Mouse (Mus musculus) embryonic fibroblast, embryonic 13.5 days (primary cell): ENCODE measurements at regions not wholly inside any gene's neighbourhood (a gene's known extent, or its start where the extent isn't known, plus 50 kb on each side); places are given as distances from the start of the nearest gene placed in this dataset.

Experiments
- CTCF ChIP-seq: IDR thresholded peaks from 2 replicates; pipeline ENCODE4 v1.5.1; 2011; ENCODE audit warnings: mild to moderate bottlenecking, control low read depth, low read length, moderate library complexity, borderline replicate concordance; ENCODE audit not compliant: insufficient read depth
- POLR2A ChIP-seq: IDR thresholded peaks from 2 replicates; pipeline ENCODE4 v1.6.1; 2011; ENCODE audit warnings: low read depth, mild to moderate bottlenecking, control low read depth, low read length, moderate library complexity

GRCm38 (mm10) chr3:120004588-120004987 is 220.3 kb upstream of the Ptbp2 start:
- no peak for TF ChIP-seq POLR2A
- TF ChIP-seq CTCF, result no peak
